Mouse (Mus musculus) lung, postnatal 10 days (tissue): ENCODE data around the gene Mtor.
A peak's percentile ranks its signal among the peaks of the same experiment; 100 is the strongest.

Source experiments
- DNase-seq: peaks from one replicate; pipeline ENCODE4 v3.0.0; 2021

Mtor gene

GRCm38 (mm10) chr4:148448179-148448852 lies at the start of gene Mtor:
Mtor (plus strand) TSS chr4:148448611.
- DNase-seq = peak; percentile 97

GRCm38 (mm10) chr4:148399437-148400094 lies 48.8 kb upstream of the Mtor start:
- no peak for DNase-seq

GRCm38 (mm10) chr4:148403402-148403801 lies 45.0 kb upstream of the Mtor start:
- no peak for DNase-seq

GRCm38 (mm10) chr4:148404748-148405147 lies 43.7 kb upstream of the Mtor start:
- DNase-seq = no peak

- no peak for DNase-seq
Measured at GRCm38 (mm10) chr4:148405255-148405788, 43.1 kb upstream of the Mtor start.

DNA sequence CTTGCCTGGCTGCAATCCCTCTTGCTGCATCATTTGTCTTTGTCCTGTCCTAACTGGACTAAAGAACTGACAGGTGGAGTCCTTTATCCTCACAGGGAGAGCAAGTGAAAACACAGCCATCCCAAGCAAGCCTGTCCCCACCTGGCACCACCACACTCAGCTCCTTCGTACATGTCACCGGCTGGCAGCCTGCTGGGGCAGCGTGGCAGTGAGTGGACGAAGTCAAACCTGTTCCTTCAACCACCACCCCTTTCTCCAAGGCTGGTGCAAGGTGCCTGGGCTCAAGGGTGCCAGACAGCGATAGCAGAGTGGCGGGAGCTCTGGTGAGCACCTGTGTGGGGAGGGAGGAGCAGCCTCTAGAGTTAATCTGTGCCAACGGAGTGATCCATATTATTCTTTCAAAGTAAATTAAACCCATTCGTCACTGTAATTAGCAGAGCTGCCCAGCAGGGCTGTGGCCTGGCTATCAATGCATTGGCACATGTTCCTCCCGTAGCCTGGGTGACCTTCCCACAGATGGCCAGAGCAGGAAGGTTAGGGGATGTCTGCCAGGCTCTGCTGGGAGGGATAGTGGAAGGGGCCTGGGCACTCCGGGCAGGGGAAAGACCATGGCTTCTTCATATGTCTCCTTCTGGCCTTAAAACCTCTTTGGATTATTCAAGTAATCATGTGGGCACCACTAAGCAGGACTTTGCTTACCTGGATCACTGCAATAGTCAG lies 40.0 kb upstream of the Mtor start:
- no peak for DNase-seq

- no peak for DNase-seq
Measured at GRCm38 (mm10) chr4:148415575-148415974, 32.8 kb upstream of the Mtor start.

DNA sequence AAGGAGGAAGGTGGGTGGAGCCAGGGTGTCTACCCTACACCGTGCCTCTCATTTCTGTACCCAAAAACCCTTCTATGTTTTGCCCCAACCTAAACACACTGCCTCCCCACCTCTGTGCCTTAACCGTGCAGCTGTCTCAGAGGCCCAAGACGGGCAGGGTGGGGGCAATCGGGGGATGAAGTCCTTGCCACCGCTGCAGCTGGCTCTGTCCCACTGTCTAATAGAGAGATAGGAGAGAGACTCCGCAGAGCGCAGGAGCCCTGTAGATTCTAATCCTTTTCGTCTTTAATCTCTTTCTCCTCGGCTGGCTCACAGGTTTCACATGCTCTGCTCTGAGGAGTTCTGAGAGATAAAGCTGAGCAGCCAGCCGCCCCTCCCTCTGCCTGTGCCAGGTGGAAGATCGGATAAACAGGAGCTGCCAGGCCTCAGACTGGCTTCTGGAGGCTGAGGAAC lies 31.3 kb upstream of the Mtor start:
- DNase-seq = no peak

DNA sequence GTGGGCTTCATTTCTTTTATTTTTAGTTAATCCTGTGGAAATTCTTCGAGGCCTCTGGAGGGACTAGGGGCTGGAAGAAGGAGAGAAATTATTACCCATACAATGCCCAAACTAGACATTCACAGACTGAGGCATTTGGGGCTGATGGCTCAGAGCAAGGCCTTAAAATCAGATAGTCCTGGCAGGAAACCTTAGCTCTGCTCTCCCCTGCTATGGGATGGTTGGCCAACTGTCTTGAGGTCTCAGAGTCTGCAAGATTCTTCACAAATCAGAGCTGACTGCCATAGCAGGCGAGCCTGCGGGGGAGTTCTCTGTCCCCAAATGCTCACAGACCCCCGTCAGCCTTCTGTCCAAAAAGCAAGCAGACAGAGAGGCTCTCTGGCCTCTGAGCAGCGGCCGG lies 30.9 kb upstream of the Mtor start:
- DNase-seq = no peak

DNA sequence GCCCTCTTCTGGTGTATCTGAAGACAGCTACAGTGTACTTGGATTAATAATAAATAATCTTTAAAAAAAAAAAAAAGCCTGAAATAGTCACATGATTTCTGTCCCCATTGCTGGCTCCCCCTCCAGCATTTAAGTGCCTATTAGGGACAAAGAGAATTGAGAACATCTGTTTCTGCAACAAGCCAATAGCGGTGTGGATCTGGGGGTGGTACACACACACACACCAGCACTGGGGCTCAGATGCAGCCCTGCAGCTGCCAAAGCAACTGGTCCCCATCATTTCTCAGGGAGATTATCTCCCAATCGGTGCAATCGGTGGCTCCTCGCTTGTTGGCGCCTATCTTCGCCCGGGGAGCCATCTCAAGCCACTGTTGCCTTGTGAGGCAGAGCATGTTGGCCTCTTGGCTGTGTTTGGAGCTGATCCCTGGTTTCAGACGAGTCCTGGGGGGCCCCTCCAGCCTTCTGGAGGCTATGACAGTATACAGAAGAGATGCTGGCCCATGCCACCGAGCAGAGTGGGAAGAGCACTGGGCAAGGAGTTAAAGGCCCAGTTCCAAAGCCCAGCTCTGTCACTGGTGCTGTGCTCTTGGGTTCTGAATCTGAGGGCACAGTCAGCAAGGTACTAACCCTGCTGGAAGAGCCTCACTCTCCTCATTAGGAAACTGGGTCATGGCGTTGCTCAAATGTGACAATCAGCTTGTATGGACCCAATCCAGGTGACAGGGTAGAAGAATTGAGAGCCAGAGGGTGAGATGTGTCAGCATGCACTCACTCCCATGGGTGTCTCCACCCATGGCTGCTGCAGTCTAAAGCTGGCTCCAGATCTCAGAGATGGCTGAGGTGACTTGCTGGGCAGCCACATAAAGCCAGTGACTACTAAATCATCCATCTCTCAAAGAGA lies 21.2 kb upstream of the Mtor start:
- DNase-seq = no peak

GRCm38 (mm10) chr4:148428544-148428943 lies 19.9 kb upstream of the Mtor start:
- DNase-seq = no peak

GRCm38 (mm10) chr4:148429121-148429520 lies 19.3 kb upstream of the Mtor start:
- no peak for DNase-seq

GRCm38 (mm10) chr4:148429686-148430085 lies 18.7 kb upstream of the Mtor start:
- peak; percentile 63 for DNase-seq

GRCm38 (mm10) chr4:148430880-148431519 lies 17.4 kb upstream of the Mtor start:
- DNase-seq = no peak

DNA sequence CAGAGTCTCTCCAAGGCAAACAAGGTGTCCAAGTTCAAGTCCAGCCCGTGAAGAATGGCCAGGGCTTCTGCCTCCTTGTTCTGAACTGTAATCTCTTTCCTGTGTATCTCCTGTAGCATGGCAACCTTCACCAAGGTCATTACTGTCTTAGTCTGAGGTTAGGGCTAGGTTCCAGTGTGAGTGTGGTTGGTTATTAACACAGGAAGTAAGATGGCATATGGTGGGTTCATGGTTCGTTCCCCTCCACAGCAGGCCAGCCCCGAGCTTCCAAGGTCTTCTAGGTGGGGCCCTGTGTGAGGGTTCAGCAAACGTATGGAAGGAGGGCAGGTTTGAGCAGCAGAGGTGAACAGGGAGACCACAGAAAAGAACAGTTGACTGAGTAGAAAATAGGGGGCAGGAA lies 15.9 kb upstream of the Mtor start:
- no peak for DNase-seq

DNA sequence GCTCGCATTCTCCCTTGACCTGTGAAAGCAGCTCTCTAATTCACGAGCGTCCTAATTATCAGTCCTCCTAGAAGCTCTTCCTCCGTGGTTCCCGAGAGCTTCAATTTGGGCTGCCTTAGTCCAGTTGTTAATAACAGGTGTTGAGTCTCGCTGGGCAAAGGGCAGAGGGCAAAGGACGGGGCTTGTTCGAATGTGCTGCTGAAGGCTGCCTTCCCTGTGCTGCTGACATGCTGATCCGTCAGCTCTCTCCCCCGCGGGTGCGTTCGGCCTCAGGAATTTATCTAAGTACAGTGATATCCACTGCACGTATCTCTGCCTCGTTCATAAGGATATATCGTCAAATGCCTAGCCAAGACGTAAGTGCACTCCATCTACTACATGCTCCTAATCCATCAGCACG lies 15.1 kb upstream of the Mtor start:
- no peak for DNase-seq

DNA sequence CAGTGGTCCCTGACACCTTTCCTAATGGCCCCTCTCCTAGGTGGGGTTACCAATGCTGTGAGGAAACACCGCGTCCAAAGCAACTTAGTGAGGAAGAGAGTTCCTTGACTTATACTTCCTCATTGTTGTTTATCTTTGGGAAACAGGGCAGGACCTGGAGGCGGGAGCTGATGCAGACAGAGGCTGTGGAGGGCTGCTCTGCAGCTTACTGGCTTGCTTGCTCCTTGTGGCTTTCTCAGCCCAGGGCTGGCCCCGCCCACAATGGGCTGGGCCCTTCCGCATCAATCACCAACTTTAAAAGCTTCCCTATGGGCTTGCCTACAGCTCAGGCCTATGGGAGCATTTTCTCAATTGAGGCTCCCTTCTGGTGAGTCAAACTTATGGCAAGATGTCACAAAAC lies 14.6 kb upstream of the Mtor start:
- DNase-seq = no peak

GRCm38 (mm10) chr4:148434554-148434953 lies 13.9 kb upstream of the Mtor start:
- DNase-seq = no peak

DNA sequence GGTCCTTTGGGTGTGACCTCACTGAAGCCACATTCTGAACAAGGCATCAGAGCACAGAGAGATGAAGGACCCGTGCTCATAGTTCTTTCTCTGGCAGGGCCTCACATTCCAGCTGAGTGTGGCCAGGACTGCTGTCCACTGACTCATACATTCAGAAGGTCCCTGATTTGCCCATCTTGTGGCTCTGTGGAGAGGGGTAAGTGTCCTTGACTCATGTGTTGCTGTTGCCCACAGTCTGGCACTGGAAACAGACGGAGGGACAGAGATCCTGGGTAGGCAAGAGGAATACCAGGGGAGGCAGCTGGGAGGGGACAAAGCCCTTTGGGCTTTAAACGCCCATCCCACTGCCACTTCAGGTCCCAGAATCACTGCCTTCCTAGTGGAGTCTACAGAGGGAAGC lies 13.3 kb upstream of the Mtor start:
- DNase-seq = no peak

GRCm38 (mm10) chr4:148435657-148436330 lies 12.6 kb upstream of the Mtor start:
- no peak for DNase-seq

- no peak for DNase-seq
Measured at GRCm38 (mm10) chr4:148441931-148442330, 6.5 kb upstream of the Mtor start.

DNA sequence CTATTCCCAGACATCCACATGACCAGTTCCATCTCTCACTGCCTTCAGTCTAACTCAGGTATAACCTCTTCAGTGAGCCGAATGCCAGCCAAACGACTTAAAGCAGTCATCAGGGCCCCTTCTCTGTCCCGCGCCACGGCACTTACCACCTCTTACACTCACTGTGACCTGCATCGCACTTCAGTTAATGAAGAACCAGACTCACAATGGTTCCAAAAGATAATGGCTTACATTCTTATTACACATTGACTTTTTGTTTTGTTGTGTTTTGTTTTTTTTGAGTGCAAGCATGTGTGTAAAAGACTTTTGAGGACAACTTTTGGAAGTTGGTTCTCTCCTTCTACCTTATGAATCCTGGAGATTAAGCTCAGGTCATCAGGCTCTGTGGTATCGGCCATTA lies 5.8 kb upstream of the Mtor start:
- no peak for DNase-seq
